Mouse (Mus musculus): ENCODE measurements at regions not wholly inside any gene's neighbourhood (a gene's known extent, or its start where the extent isn't known, plus 50 kb on each side); places are given as distances from the start of the nearest gene placed in this dataset.

DNA sequence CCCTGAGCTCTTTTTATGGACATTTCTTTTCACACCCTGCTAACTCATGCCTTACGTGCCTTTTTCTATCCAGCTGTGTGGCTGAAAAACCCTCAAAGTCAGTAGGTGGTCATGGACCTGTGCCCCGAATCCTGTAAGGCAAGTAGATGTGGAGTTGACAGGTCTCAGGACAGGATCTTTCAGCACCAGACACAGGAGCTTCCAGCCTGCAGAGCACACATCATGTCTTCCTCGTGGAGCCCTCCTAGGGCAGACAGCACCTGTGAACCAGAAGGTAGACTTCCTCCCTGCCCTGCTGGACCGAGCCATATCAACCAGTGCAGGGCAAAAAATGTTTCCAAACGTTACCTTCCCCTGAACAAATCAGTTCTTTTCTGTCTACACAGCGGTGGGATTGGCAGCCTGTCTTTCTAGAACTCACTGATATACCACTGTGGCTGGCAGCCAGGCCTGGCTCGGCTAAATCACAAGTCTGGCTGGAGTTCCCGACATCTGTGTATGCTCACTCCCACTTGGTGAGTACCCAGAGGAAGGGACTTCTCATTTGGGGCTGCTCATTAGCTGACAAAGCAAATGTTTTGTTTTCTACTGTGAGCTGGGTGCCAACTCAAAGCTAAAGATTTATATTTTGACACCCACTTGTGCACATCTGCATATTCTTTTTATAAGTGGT, 336.0 kb downstream of the Foxa2 start:
- TF ChIP-seq CTCF (conservative IDR thresholded peaks at IDR 0.05; ENCODE audit: insufficient read depth, insufficient read length, low read depth, low read length) (no peak), POLR2A (IDR thresholded peaks at IDR 0.05; ENCODE audit: low read depth, low read length) (no peak)
